Mouse (Mus musculus) liver, postnatal 0 days (tissue): ENCODE measurements around the gene Icam1. TPM values are rescaled to one million over a fixed set of nuclear protein-coding genes. Genes with fewer than 3 reads are reported as not detected.
"Not testable (repeated sequence)": the region's sequence is repeated elsewhere in the genome, so short reads cannot be mapped to it uniquely, and the experiment has no call there.

Experiments used
- ATAC-seq: fragments of 200-750 bp; cut with Nextera tagmentation; 2 replicates; pipeline ENCODE4 v1.8.0; 2017; ENCODE audit warnings: mild to moderate bottlenecking, moderate library complexity
- DNase-seq: peaks from one replicate; pipeline ENCODE4 v3.0.0-alpha.2; 2016
- H3K27ac ChIP-seq: fragments of 300-500 bp; sonication (generic); 2 replicates; pipeline ENCODE4 v1.5.1; 2014; ENCODE audit warnings: antibody characterized with exemption, moderate library complexity, mild to moderate bottlenecking, low read depth
- H3K27me3 ChIP-seq: fragments of 300-500 bp; sonication (generic); 2 replicates; pipeline ENCODE4 v1.6.1; 2014; ENCODE audit warnings: low read length, control low read depth, mixed read lengths; ENCODE audit not compliant: insufficient read depth
- H3K36me3 ChIP-seq: fragments of 300-500 bp; sonication (generic); replicated peaks from 2 replicates; pipeline ENCODE4 v1.6.1; 2014; ENCODE audit warnings: mild to moderate bottlenecking, control low read depth, low read length, moderate library complexity, mixed read lengths; ENCODE audit not compliant: insufficient read depth
- H3K4me1 ChIP-seq: fragments of 300-500 bp; sonication (generic); 2 replicates; pipeline ENCODE4 v1.6.1; 2014; ENCODE audit warnings: antibody characterized with exemption, mild to moderate bottlenecking, control low read depth; ENCODE audit not compliant: insufficient read depth
- H3K4me2 ChIP-seq: fragments of 300-500 bp; sonication (generic); 2 replicates; pipeline ENCODE4 v1.6.1; 2014; ENCODE audit warnings: low read depth, mild to moderate bottlenecking, low read length, moderate library complexity, mixed read lengths
- H3K4me3 ChIP-seq: fragments of 300-500 bp; sonication (generic); 2 replicates; pipeline ENCODE4 v1.5.1; 2014; ENCODE audit warnings: low read depth, low read length
- H3K9ac ChIP-seq: fragments of 300-500 bp; sonication (generic); replicated peaks from 2 replicates; pipeline ENCODE4 v1.6.1; 2014; ENCODE audit warnings: mild to moderate bottlenecking, moderate library complexity
- H3K9me3 ChIP-seq: fragments of 300-500 bp; sonication (generic); 2 replicates; pipeline ENCODE4 v1.6.1; 2016; ENCODE audit warnings: mild to moderate bottlenecking, control low read depth, low read length, mixed read lengths
- CTCF ChIP-seq: sonication (generic); IDR thresholded peaks from 2 replicates; pipeline ENCODE4 v1.5.1; 2016; ENCODE audit warnings: antibody characterized with exemption, low read depth
- EP300 ChIP-seq: IDR thresholded peaks from 2 replicates; pipeline ENCODE4 v1.6.1; 2016; ENCODE audit warnings: antibody characterized with exemption, low read depth, mild to moderate bottlenecking
- WGBS: fragments of 180-500 bp; shearing (Covaris S2); extraction: QIAGEN DNeasy Blood & Tissue Kit; methylation state at CpG from one replicate; pipeline ENCODE4 v1.1.7; 2014; ENCODE audit not compliant: insufficient replicate concordance; 5-methylcytosine and 5-hydroxymethylcytosine counted together
- polyA plus RNA-seq: library from polyadenylated mRNA; unstranded; fragments of >200 nt; fragmentation: Nextera tagmentation; extraction: Ambion mirVana; gene quantifications from 2 replicates; pipeline ENCODE4 v1.2.1, GENCODE M21; 2015

Gene Icam1
- polyA plus RNA-seq, 1 experiment from 2014 or later = 12.7 TPM

GRCm38 (mm10) chr9:20998337-20998736, 17.4 kb upstream of the Icam1 start:
- ATAC-seq, H3K4me3 ChIP-seq, H3K9ac ChIP-seq, H3K4me2 ChIP-seq, H3K9me3 ChIP-seq, H3K4me1 ChIP-seq, DNase-seq, H3K27ac ChIP-seq, H3K36me3 ChIP-seq, H3K27me3 ChIP-seq: not testable (repeated sequence)
- TF ChIP-seq CTCF = peak; percentile 73
- 66% methylated on average over 1 of the region's 1 CpGs for WGBS

- TF ChIP-seq EP300 (no peak), CTCF (peak; percentile 61)
- DNase-seq = peak; percentile 36
- Histone ChIP-seq H3K9me3 (no peaks in the 10 kb centered on the region), H3K4me3 (no peak overlapping the region), H3K4me2 (no peak overlapping the region), H3K9ac (no peak overlapping the region), H3K4me1 (peaks cover 12% of the 10 kb centered on the region), H3K36me3 (peaks cover 14% of the 10 kb centered on the region), H3K27ac (no peak overlapping the region), H3K27me3 (no peaks in the 10 kb centered on the region)
- no peak for ATAC-seq
Observed at GRCm38 (mm10) chr9:21000811-21001210, 15.0 kb upstream of the Icam1 start.

- peaks cover 21% of the 10 kb centered on the region for H3K36me3 ChIP-seq
- no peak for TF ChIP-seq EP300
- no peak for TF ChIP-seq CTCF
- H3K4me2 ChIP-seq = no peak overlapping the region
- DNase-seq = no peak
- peaks cover 12% of the 10 kb centered on the region for H3K4me1 ChIP-seq
- 65% methylated on average over 6 of the region's 6 CpGs for WGBS
- H3K4me3 ChIP-seq = no peak overlapping the region
- no peak for ATAC-seq
- H3K27ac ChIP-seq = 0 out of 2 replicates have a peak overlapping the region, but pooled peaks have one; percentile 11
- H3K9ac ChIP-seq = no peak overlapping the region
- no peaks in the 10 kb centered on the region for H3K27me3 ChIP-seq
- no peaks in the 10 kb centered on the region for H3K9me3 ChIP-seq
Observed at GRCm38 (mm10) chr9:21001651-21002200, 14.1 kb upstream of the Icam1 start.

- TF ChIP-seq CTCF (no peak), EP300 (no peak)
- Histone ChIP-seq H3K4me2 (peak overlapping the region; percentile 98), H3K27me3 (no peaks in the 10 kb centered on the region), H3K9me3 (no peaks in the 10 kb centered on the region), H3K27ac (peak overlapping the region; percentile 94), H3K9ac (peak overlapping the region; percentile 91), H3K4me1 (peaks cover 12% of the 10 kb centered on the region), H3K4me3 (peak overlapping the region; percentile 94), H3K36me3 (peaks cover 27% of the 10 kb centered on the region)
- WGBS = 11% methylated on average over 7 of the region's 7 CpGs
- DNase-seq = no peak
- ATAC-seq = peak; percentile 5
Observed at GRCm38 (mm10) chr9:21002270-21002626, 13.5 kb upstream of the Icam1 start.

- H3K9ac ChIP-seq = peak within 1 kb of the TSS; percentile 91
- H3K27me3 ChIP-seq = no peaks in the 10 kb centered on the region
- H3K9me3 ChIP-seq = no peaks in the 10 kb centered on the region
- DNase-seq (peak; percentile 92), ATAC-seq (peak; percentile 88)
- peaks cover 33% of the 10 kb centered on the region for H3K36me3 ChIP-seq
- peak within 1 kb of the TSS; percentile 94 for H3K4me3 ChIP-seq
- H3K4me2 ChIP-seq = peak within 1 kb of the TSS; percentile 98
- WGBS = under 1% methylated on average over 72 of the region's 72 CpGs
- peaks cover 12% of the 10 kb centered on the region for H3K4me1 ChIP-seq
- H3K27ac ChIP-seq = peak within 1 kb of the TSS; percentile 94
- no peak for TF ChIP-seq EP300
- TF ChIP-seq CTCF = no peak
Observed at GRCm38 (mm10) chr9:21002627-21003551, 12.9 kb upstream of the Icam1 start, which contains the start of gene Mrpl4. Gene Mrpl4, plus strand, starts transcription at chr9:21002738.

- DNase-seq (no peak), ATAC-seq (no peak)
- no peaks in the 10 kb centered on the region for H3K9me3 ChIP-seq
- no peak overlapping the region for H3K4me2 ChIP-seq
- no peak overlapping the region for H3K27ac ChIP-seq
- no peak overlapping the region for H3K9ac ChIP-seq
- 87% methylated on average over 10 of the region's 10 CpGs for WGBS
- no peaks in the 10 kb centered on the region for H3K27me3 ChIP-seq
- TF ChIP-seq CTCF (no peak), EP300 (no peak)
- peaks cover 41% of the 10 kb centered on the region for H3K36me3 ChIP-seq
- H3K4me3 ChIP-seq = no peak overlapping the region
- peaks cover 18% of the 10 kb centered on the region for H3K4me1 ChIP-seq
Observed at GRCm38 (mm10) chr9:21007313-21007952, 8.4 kb upstream of the Icam1 start.
